Mouse (Mus musculus): ENCODE measurements around the gene Ugt2b36. TPM values are rescaled to one million over a fixed set of nuclear protein-coding genes. Genes with fewer than 3 reads are reported as not detected.
"Not testable (repeated sequence)": the region's sequence is repeated elsewhere in the genome, so short reads cannot be mapped to it uniquely, and the experiment has no call there.

The Ugt2b36 gene
- not detected in 2 replicates for total RNA-seq (2014; rRNA removed; ENCODE audit: low replicate concordance)
- polyA plus RNA-seq (2015; fragmentation: Nextera tagmentation; extraction: Ambion mirVana), result not detected in 2 replicates

GRCm38 (mm10) chr5:87092346-87093027 is at the start of gene Ugt2b36:
Gene Ugt2b36 (minus strand): TSS chr5:87092555.
- H3K4me1 ChIP-seq (ENCODE audit: control insufficient read depth, insufficient read depth), result no peaks in the 10 kb centered on the region
- TF ChIP-seq CTCF (IDR thresholded peaks at IDR 0.05; ENCODE audit: low read depth) (no peak), EP300 (IDR thresholded peaks at IDR 0.05; ENCODE audit: low read depth) (no peak)
- no peaks in the 10 kb centered on the region for H3K27me3 ChIP-seq (ENCODE audit: control insufficient read depth, insufficient read depth, low read length)
- no peak within 1 kb of the TSS for H3K9ac ChIP-seq (replicated peaks; ENCODE audit: low read depth, low read length)
- WGBS, result 40% methylated on average over 1 of the region's 1 CpGs
- no peaks in the 10 kb centered on the region for H3K9me3 ChIP-seq (replicated peaks; ENCODE audit: control insufficient read depth, low read length)
- H3K36me3 ChIP-seq (replicated peaks; ENCODE audit: control insufficient read depth, insufficient read depth, low read length), result no peaks in the 10 kb centered on the region
- no peak for DNase-seq (ENCODE audit: low spot score)
- no peak for ATAC-seq (ENCODE audit: insufficient read depth, low read depth)
- no peak within 1 kb of the TSS for H3K4me3 ChIP-seq (ENCODE audit: low read depth, low read length)
- no peak within 1 kb of the TSS for H3K27ac ChIP-seq (ENCODE audit: low read depth)
- no peak within 1 kb of the TSS for H3K4me2 ChIP-seq (ENCODE audit: low read depth, low read length)

- H3K4me2 ChIP-seq (ENCODE audit: low read depth, low read length); H3K27me3 ChIP-seq (ENCODE audit: control insufficient read depth, insufficient read depth, low read length); ATAC-seq (ENCODE audit: insufficient read depth, low read depth); H3K4me3 ChIP-seq (ENCODE audit: low read depth, low read length); H3K4me1 ChIP-seq (ENCODE audit: control insufficient read depth, insufficient read depth); H3K36me3 ChIP-seq (replicated peaks; ENCODE audit: control insufficient read depth, insufficient read depth, low read length); H3K27ac ChIP-seq (ENCODE audit: low read depth); H3K9ac ChIP-seq (replicated peaks; ENCODE audit: low read depth, low read length); H3K9me3 ChIP-seq (replicated peaks; ENCODE audit: control insufficient read depth, low read length); DNase-seq (ENCODE audit: low spot score): not testable (repeated sequence)
- WGBS, result 89% methylated on average over 1 of the region's 2 CpGs
These were observed 47.8 kb upstream of the Ugt2b36 start, which contains the start of gene Ugt2b5 for GRCm38 (mm10) chr5:87140196-87140595. Gene Ugt2b5 (minus strand): TSS chr5:87140318.

GRCm38 (mm10) chr5:87103697-87104096 is 11.3 kb upstream of the Ugt2b36 start:
- H3K36me3 ChIP-seq (replicated peaks; ENCODE audit: control insufficient read depth, insufficient read depth, low read length); H3K4me3 ChIP-seq (ENCODE audit: low read depth, low read length); H3K4me2 ChIP-seq (ENCODE audit: low read depth, low read length); DNase-seq (ENCODE audit: low spot score); H3K27ac ChIP-seq (ENCODE audit: low read depth); H3K9me3 ChIP-seq (replicated peaks; ENCODE audit: control insufficient read depth, low read length); H3K9ac ChIP-seq (replicated peaks; ENCODE audit: low read depth, low read length); H3K4me1 ChIP-seq (ENCODE audit: control insufficient read depth, insufficient read depth); H3K27me3 ChIP-seq (ENCODE audit: control insufficient read depth, insufficient read depth, low read length); ATAC-seq (ENCODE audit: insufficient read depth, low read depth): not testable (repeated sequence)
- 91% methylated on average over 1 of the region's 1 CpGs for WGBS

DNA sequence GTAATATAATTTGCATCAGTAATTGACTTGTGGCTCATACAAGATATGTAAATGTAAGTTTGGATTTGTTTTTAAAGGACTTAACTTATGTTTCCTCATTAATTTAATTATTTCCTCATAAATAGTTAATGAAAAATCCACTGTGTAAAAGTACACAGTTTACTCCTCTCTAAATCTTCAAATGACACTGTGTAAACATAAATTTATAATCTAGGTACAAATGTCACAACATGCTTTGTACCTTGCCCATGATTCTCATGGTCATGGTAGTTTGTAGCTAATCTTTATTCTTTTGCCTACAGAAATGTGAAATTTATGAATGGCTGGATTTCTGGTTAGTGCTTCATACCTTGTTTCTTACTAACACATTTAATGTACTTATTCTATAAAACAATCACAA is 1.2 kb downstream of the Ugt2b36 start:
- Histone ChIP-seq H3K9me3 (replicated peaks; ENCODE audit: control insufficient read depth, low read length) (no peaks in the 10 kb centered on the region), H3K4me2 (ENCODE audit: low read depth, low read length) (no peak overlapping the region), H3K9ac (replicated peaks; ENCODE audit: low read depth, low read length) (no peak overlapping the region), H3K4me3 (ENCODE audit: low read depth, low read length) (no peak overlapping the region), H3K4me1 (ENCODE audit: control insufficient read depth, insufficient read depth) (no peaks in the 10 kb centered on the region), H3K27me3 (ENCODE audit: control insufficient read depth, insufficient read depth, low read length) (no peaks in the 10 kb centered on the region), H3K27ac (ENCODE audit: low read depth) (no peak overlapping the region), H3K36me3 (replicated peaks; ENCODE audit: control insufficient read depth, insufficient read depth, low read length) (no peaks in the 10 kb centered on the region)
- ATAC-seq (ENCODE audit: insufficient read depth, low read depth), result no peak
- DNase-seq (ENCODE audit: low spot score), result no peak
- TF ChIP-seq EP300 (IDR thresholded peaks at IDR 0.05; ENCODE audit: low read depth) (no peak), CTCF (IDR thresholded peaks at IDR 0.05; ENCODE audit: low read depth) (no peak)

DNA sequence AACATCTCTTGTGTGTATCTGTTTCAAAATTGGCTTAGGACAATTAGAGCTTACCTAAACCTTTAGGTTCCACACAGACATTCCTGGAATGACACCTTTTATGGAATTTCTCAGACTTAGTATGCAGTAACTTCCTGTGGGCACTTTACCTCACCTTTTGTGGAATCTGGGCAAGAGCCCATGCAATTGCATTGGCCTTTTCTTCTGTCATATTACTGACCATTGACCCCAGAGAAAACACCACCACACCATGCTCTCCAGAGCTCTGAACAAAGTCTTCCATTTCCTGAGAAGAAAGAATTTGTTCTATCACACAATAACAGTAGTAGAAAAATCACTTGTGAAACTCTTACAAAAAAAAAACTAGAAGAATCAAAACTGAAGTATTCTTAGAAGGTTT is 3.1 kb downstream of the Ugt2b36 start:
- Histone ChIP-seq H3K9ac (replicated peaks; ENCODE audit: low read depth, low read length) (no peak overlapping the region), H3K27me3 (ENCODE audit: control insufficient read depth, insufficient read depth, low read length) (no peaks in the 10 kb centered on the region), H3K9me3 (replicated peaks; ENCODE audit: control insufficient read depth, low read length) (no peaks in the 10 kb centered on the region), H3K27ac (ENCODE audit: low read depth) (no peak overlapping the region), H3K4me2 (ENCODE audit: low read depth, low read length) (no peak overlapping the region), H3K36me3 (replicated peaks; ENCODE audit: control insufficient read depth, insufficient read depth, low read length) (no peaks in the 10 kb centered on the region), H3K4me3 (ENCODE audit: low read depth, low read length) (no peak overlapping the region), H3K4me1 (ENCODE audit: control insufficient read depth, insufficient read depth) (no peaks in the 10 kb centered on the region)
- no peak for ATAC-seq (ENCODE audit: insufficient read depth, low read depth)
- DNase-seq (ENCODE audit: low spot score), result no peak
- no peak for TF ChIP-seq CTCF (IDR thresholded peaks at IDR 0.05; ENCODE audit: low read depth)
- TF ChIP-seq EP300 (IDR thresholded peaks at IDR 0.05; ENCODE audit: low read depth), result no peak

- Histone ChIP-seq H3K27me3 (ENCODE audit: control insufficient read depth, insufficient read depth, low read length) (no peaks in the 10 kb centered on the region), H3K27ac (ENCODE audit: low read depth) (no peak overlapping the region), H3K4me1 (ENCODE audit: control insufficient read depth, insufficient read depth) (no peaks in the 10 kb centered on the region), H3K9ac (replicated peaks; ENCODE audit: low read depth, low read length) (no peak overlapping the region), H3K4me2 (ENCODE audit: low read depth, low read length) (no peak overlapping the region), H3K4me3 (ENCODE audit: low read depth, low read length) (no peak overlapping the region), H3K36me3 (replicated peaks; ENCODE audit: control insufficient read depth, insufficient read depth, low read length) (no peaks in the 10 kb centered on the region), H3K9me3 (replicated peaks; ENCODE audit: control insufficient read depth, low read length) (no peaks in the 10 kb centered on the region)
- 56% methylated on average over 3 of the region's 3 CpGs for WGBS
- no peak for TF ChIP-seq CTCF (IDR thresholded peaks at IDR 0.05; ENCODE audit: low read depth)
- no peak for TF ChIP-seq EP300 (IDR thresholded peaks at IDR 0.05; ENCODE audit: low read depth)
- DNase-seq (ENCODE audit: low spot score) (no peak), ATAC-seq (ENCODE audit: insufficient read depth, low read depth) (no peak)
These were observed 6.1 kb downstream of the Ugt2b36 start for GRCm38 (mm10) chr5:87086269-87086668.
